Mouse (Mus musculus): ENCODE measurements at regions not wholly inside any gene's neighbourhood (a gene's known extent, or its start where the extent isn't known, plus 50 kb on each side); places are given as distances from the start of the nearest gene placed in this dataset.

DNA sequence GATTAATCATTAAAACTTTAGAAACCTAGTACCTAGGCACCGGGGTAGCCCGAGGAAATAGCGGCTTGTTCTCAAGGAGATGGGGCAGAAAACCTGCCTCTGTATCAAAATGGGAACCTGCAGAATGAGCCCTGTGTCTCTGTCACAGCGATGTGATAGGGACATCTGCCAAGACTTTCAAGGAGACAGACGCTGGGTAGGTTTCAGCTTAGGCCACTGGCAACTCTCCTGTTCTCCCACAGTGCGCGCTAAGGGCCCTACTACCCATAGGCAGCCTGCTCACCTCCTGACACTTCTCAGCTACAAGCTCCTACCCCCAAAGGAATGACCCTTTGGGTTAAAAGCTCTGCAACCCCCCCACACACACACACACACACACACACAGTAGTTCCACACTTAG lies 396.4 kb downstream of the Sox9 start:
- DNase-seq (ENCODE audit: low read depth, low spot score): no peak

DNA sequence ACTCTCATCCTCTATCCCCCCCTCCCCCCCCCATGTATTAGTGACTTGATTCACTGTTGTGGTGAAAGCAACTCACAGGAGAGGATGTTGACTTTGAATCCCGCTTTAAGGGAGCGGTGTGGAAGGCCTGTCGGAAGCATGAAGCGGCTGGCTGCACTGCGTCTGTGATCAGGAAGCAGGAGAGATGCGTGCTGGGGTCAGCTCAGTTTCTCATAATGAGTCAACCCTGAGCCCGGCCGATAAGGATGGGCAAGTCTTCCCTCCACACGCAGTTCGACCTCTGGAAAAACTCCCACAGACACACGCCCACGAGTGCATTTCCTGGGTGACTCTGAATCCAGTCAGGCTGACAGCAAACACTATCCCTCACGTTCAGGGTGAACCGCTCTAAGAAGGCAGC lies 398.0 kb downstream of the Sox9 start:
- DNase-seq (ENCODE audit: low read depth, low spot score): no peak

DNA sequence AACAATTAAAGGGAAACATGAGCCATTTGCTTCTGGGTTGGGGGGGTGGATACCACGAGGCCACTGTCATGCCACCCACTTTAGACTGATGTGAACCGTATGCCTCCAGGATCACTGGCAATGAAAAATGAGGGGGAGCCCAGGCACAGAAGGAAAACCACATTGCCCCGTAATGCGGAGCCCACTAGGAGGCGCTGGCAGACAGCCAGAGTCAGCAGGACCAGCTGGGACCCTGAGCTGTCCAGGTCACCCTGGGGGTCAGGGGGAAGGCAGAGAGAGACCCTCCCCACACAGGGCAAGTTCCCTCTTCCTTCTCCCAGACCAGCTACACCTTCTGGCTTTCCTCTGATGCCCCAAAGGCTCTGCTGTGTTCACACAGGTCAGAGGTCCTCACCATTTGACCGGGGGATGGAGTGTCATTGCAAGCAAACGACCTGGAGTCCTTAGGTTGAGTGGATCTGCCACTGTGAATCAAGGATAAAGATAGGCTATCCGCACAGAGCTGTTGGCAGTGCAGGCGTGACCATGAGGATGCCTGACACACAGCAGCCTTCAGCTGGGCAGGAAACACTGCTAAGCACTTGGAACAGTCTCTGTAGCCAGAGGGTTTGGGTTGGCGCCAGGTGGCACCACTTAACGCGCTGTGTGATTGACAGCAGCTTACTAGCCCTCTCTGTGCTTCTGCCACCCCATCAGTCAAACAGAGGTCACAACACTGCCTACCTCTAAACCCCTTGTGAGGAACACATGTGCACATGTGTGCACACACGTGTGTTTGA lies 400.2 kb downstream of the Sox9 start:
- no peak for DNase-seq (ENCODE audit: low read depth, low spot score)

DNA sequence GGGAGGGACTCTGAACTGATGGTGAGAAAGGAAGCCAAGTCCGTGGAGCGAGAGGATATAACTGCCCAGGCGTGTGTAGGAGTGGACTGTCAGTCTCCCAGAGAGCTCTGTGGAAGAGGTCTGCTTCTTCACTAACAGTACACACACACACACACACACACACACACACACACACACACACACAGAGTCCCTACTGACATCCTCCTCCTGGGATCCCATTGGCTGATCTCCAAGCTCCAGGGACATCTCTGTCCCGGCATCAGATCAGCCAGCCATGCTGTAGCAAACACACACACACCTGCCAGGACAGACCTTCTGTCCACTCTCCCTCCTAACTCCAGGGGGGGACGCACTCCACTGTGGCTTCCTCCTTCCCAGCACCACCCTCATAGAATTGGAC lies 401.5 kb downstream of the Sox9 start:
- DNase-seq (ENCODE audit: low read depth, low spot score): no peak

DNA sequence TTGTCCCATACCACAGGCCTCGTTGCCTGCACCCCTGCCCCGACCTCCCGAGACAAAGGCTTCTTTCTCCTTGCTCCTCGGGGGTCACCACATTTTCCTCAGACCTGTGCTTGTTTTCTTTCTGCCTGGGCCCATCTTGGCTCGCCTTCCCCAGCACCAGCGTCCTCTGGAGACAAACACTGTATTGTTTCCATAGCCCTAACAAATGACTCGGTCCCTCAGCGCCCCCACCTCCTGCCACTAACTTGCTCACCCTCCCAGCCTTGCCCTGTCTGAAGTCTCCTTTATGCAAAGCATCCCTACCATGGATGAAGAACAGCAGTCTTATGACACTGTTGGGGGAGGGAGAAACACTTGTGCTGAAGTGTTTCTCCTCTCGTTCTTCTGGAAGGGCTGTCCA lies 402.1 kb downstream of the Sox9 start:
- DNase-seq (ENCODE audit: low read depth, low spot score): no peak

DNA sequence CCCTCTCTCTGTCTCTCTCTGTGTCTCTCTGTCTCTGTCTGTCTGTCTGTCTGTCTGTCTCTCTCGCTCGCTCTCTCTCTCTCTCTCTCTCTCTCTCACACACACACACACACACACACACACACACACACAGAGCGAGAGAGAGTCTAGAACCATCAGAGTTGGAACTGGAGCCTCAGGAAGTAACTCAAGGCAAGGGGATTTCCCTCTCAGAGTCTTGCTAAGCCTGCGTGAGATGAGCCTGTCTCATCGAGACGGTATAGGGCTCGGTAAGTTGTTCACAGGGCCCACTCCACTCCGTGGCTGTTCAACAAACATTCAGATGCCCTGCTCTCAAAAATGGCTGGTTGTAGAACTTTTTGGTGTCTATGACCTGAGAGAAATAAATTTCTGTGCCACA lies 405.4 kb downstream of the Sox9 start:
- no peak for DNase-seq (ENCODE audit: low read depth, low spot score)

DNA sequence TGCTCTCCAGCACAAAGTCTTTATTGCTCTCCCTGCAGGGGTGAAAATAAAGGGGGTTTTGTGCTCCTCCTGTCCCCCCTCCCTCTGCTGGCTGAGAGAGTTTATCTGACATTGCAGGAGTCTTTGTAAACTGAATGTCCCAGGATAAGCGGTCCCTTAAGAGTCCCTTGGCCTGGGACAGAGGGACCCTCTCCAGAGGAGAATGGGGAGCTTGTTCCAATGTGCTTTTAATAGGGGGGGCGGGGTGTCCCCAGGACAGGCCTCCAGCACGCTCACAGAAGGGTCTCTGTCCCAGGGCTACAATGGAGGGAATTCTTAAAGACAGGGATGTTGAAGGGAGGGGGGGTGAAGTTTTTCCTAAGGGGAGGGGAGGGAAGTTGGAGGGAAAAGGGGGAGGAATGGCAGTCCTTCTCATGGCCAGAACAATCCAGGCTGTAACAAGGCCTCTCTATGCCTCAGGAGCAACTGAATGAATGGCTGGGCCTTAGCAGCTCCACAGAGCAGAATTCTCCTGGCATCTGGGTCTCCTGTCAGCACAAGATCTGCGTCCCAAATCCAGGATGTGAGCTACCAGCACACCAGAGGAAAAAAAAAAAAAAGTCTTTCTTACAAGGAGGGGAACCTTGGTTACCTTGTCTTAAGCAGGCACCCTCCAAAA lies 406.4 kb downstream of the Sox9 start:
- DNase-seq (ENCODE audit: low read depth, low spot score): no peak

DNA sequence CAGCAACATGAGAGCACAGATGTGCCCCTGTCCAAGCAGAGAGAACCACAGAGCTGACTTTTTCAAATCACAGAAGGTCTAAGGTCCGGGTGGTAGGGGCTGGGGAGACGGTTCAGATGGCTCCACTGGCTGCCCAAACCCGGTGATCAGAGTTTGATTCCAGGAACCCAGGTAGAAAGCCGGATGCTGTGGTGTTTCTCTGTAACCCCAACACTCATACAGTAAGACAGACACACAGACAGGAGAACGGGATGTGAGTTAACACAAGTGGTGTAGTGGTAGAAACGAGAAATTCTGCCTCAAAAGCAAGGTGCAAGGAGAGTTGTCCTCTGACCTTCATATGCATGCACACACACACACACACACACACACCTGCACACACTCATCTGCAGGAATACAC lies 408.0 kb downstream of the Sox9 start:
- no peak for DNase-seq (ENCODE audit: low read depth, low spot score)

DNA sequence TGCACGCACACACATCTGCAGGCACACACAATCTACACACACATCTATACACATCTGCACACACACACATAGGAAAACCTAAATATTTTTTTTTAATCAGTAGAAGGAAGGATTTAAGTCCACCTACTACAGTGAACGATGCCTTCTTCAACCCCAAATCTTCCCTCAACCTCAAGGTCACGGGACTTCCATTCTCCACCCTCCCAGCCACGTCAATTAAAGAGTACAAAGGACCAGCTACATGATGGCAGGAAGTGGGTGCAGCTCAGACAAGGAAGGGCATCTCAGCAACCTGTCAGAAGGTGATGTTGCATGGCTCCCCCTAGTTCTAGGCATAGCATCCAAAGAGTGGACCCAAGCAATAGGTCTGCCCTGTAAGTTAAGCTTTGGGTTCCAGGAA lies 408.5 kb downstream of the Sox9 start:
- no peak for DNase-seq (ENCODE audit: low read depth, low spot score)

DNA sequence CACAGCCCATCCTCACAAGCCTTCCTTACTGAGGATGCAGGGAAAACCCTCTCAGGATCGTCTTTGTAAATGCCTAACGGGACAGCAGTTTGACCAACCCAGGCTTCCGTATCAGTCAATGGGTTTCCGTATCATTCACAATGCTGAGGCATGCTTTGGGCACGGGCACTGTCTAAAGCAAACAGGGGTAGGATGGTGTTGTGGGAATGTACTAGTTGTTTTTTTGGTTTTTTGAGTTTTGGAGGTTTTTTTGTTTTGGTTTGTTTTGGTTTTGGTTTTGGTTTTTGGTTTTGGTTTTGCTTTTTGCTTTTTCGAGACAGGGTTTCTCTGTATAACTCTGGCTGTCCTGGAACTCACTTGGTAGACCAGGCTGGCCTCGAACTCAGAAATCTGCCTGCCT lies 409.0 kb downstream of the Sox9 start:
- no peak for DNase-seq (ENCODE audit: low read depth, low spot score)

DNA sequence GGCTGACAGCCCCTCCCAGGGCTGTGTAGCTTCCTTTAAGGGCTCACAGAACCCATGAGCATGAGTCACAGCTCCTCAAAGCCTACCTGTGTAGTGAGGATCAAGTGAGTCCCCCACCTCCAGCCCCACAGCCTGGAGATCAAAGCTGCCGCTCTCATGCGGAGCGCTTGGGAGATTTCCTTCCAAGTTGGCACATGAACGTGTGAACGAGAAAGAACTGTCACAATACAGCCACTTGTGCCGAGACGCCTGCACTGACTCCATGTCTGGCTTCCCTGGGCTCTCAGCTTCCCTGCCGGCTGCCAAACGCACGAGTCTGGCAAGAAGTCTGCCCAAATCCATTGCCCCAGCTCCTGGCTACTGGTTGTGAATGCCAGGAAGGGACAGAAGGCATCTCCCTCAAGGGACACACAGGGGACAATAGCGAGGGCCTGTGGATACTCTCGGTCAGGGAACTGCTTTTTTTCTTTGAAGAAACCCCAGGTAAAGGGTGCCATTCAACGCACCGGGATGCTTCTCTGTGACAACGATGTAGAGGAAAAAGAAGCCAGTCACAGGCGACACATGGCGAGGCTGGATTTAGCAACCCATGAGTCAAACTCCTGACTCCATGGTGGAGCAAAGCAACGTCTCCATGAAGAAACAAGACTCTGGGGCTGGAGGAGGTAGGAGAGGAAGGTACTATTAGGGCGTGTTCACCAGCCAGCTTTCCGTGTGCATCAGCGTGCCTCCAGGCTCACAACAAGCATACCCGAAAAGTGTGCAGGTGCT lies 410.2 kb downstream of the Sox9 start:
- no peak for DNase-seq (ENCODE audit: low read depth, low spot score)

DNA sequence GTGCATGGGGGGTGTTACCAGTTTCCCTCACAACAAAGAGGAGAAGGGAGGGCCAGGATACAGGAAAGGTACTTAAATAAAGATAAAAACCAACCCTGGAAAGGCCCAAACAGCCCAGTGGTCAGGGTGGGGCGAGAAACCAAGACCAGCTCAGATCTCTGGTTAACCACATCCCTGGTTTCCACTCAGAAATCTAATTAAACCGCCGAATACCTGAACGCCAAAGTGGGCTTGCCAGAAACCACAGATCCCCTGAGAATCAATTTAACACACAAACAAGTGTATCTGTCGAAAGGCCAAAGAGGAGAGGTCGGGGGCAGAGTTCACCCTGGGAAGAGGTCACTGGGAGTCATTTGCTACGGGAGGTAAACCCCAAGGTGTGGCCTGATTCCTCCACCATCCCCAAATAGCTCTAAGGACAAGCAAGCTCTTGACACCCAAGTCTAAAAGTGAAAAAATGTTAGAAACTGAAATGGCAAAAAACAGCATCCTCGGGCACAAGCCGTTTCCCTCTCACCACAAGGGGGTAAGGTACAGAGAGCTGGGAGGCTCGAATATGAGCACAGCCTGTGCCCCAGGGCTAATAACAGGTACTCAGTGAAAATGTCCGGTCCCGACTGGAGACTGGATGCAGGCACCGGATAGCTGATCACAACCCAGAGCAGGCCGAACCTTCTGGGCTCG lies 412.3 kb downstream of the Sox9 start:
- DNase-seq (ENCODE audit: low read depth, low spot score): no peak
